27 mouse cellular contexts compared by ENCODE assay signal in genomic region chr6:131270312-131270711, GRCm38 (mm10). TPM values are rescaled to one million over a fixed set of nuclear protein-coding genes. Genes with fewer than 3 reads are reported as not detected.
A peak's percentile ranks its signal among the peaks of the same experiment; 100 is the strongest.
DNase-seq lines count a peak whose midpoint lies in the region.
"Had no signal": no experiment of that assay in that cellular context is flagged by ENCODE, and none has a peak within 500 bp of the region (broad histone marks: within the 10 kb centered on the region; RNA-seq: fewer than 3 reads in every experiment).

No protein-coding gene starts in this region.

- no peaks in the 10 kb centered on the region for H3K4me1 ChIP-seq in brown adipose tissue, adult 24 weeks (ENCODE audit: control insufficient read depth, insufficient read depth, insufficient read length, low read length)
- H3K4me1 ChIP-seq: embryonic facial prominence, embryonic 13.5 days; embryonic facial prominence, embryonic 15.5 days; forebrain, embryonic 10.5 days; forebrain, embryonic 12.5 days had no signal

- H3K4me3 ChIP-seq in brown adipose tissue, adult 24 weeks (ENCODE audit: insufficient read depth, low read depth, low read length), result no peak overlapping the region
- no peak overlapping the region for H3K4me3 ChIP-seq in macrophage (ENCODE audit: inconsistent target)
- H3K4me3 ChIP-seq: embryonic facial prominence, embryonic 13.5 days; embryonic facial prominence, embryonic 15.5 days; erythroblast, embryonic 14.5 days; forebrain, embryonic 10.5 days; forebrain, embryonic 12.5 days had no signal

- peak overlapping the region; percentile 78 for H3K27ac ChIP-seq in brown adipose tissue, adult 24 weeks (replicated peaks; ENCODE audit: low read depth, low read length)
- peak overlapping the region; percentile 41 for H3K27ac ChIP-seq in macrophage
- H3K27ac ChIP-seq: embryonic facial prominence, embryonic 13.5 days; embryonic facial prominence, embryonic 15.5 days; forebrain, embryonic 10.5 days; forebrain, embryonic 12.5 days had no signal

- WGBS in macrophage (ENCODE audit: missing documents), result 13% methylated on average over 1 of the region's 1 CpGs

- DNase-seq in adrenal gland, postnatal 14 days, result peak; percentile 5
- no peak for DNase-seq in adrenal gland, postnatal 25 days
- peak; percentile 54 for DNase-seq in 416B (ENCODE audit: low read depth)
- DNase-seq in spleen, postnatal 10 days (ENCODE audit: low spot score in 2 of 2), result no peak
- DNase-seq in spleen, adult 18-20 months, result no peak
- DNase-seq: adrenal gland, adult 8-10 months; adrenal gland, postnatal 36 days; cerebellum, adult 11 months; cerebellum, adult 18-20 months; cerebellum, adult 8-10 months; cerebellum, adult 9-11 months; cerebellum, postnatal 14 days; cerebellum, postnatal 36 days; embryo, embryonic 11 days had no signal

- H3K79me2 ChIP-seq in macrophage (ENCODE audit: inconsistent target), result no peaks in the 10 kb centered on the region

- no peaks in the 10 kb centered on the region for H3K36me3 ChIP-seq in macrophage (ENCODE audit: inconsistent target)
- H3K36me3 ChIP-seq: embryonic facial prominence, embryonic 13.5 days; embryonic facial prominence, embryonic 15.5 days; forebrain, embryonic 10.5 days; forebrain, embryonic 12.5 days had no signal

RNA-seq across cellular contexts. Expression of gene Magohb, which starts 22.7 kb away (rescaled TPM):
- total RNA-seq in adrenal gland, postnatal 14 days (2021), result 15.3 and 15.5 TPM in 2 replicates
- 11.0 and 12.3 TPM in 2 replicates for total RNA-seq in adrenal gland, postnatal 25 days (2021)
- 15.9 and 18.5 TPM in 2 replicates for polyA plus RNA-seq in brown adipose tissue, adult 24 weeks (2012; ENCODE audit: insufficient read depth, insufficient read length, missing spikeins)
- 10 to 100 TPM in 16 of 26 experiments, 1 to 10 TPM in 9, not detected in 1; 1.9 to 31.3 (median 15.5) TPM for total RNA-seq in macrophage (2018; cell fraction: chromatin; rRNA removed)
- total RNA-seq in macrophage (2018; cell fraction: cytosol; rRNA removed), result 10 to 100 TPM in 17 of 26 experiments, 1 to 10 TPM in 9; 7.6 to 22.8 (median 12.5) TPM
- total RNA-seq in macrophage (2018; cell fraction: nucleus; rRNA removed), result 10 to 100 TPM in 17 of 26 experiments, 1 to 10 TPM in 9; 2.5 to 24.7 (median 12.1) TPM
- polyA plus RNA-seq in macrophage (2018), result 8.6 to 19.9 TPM (median 11.8 TPM) in 3 replicates

RNA-seq across cellular contexts. Expression of gene Klra2, which starts 23.1 kb away (rescaled TPM):
- total RNA-seq in adrenal gland, postnatal 14 days (2021), result 0.86 and 0.93 TPM in 2 replicates
- total RNA-seq in adrenal gland, postnatal 25 days (2021), result 1.4 and 1.6 TPM in 2 replicates
- polyA plus RNA-seq in brown adipose tissue, adult 24 weeks (2012; ENCODE audit: insufficient read depth, insufficient read length, missing spikeins), result not detected in 2 replicates
- 10 to 100 TPM in 6 of 26 experiments, 1 to 10 TPM in 15, under 1 TPM in 5; 0.65 to 28.9 (median 5.3) TPM for total RNA-seq in macrophage (2018; cell fraction: chromatin; rRNA removed)
- 10 to 100 TPM in 5 of 26 experiments, 1 to 10 TPM in 11, under 1 TPM in 10; 0.47 to 13.3 (median 3.8) TPM for total RNA-seq in macrophage (2018; cell fraction: cytosol; rRNA removed)
- 10 to 100 TPM in 13 of 26 experiments, 1 to 10 TPM in 10, under 1 TPM in 3; 0.51 to 43.7 (median 9.2) TPM for total RNA-seq in macrophage (2018; cell fraction: nucleus; rRNA removed)
- 0.55 to 3.9 TPM (median 0.69 TPM) in 3 replicates for polyA plus RNA-seq in macrophage (2018)
- total RNA-seq: ES-E14, MEL had no signal
- polyA plus RNA-seq: activated CD4-positive, CD25-positive, alpha-beta regulatory T cell, adult 4 months; embryonic facial prominence, embryonic 11.5 days; embryonic facial prominence, embryonic 13.5 days; embryonic facial prominence, embryonic 15.5 days; erythroblast, embryonic 14.5 days; forebrain, embryonic 10.5 days; forebrain, embryonic 12.5 days; forebrain, embryonic 14.5 days; forebrain, embryonic 16.5 days had no signal

Comparison
In these comparisons a context has a peak if more than half of its experiments do, and no peak if none do; other contexts are left out.
1. DNase-seq: peak in adrenal gland, postnatal 14 days (single experiment) and 416B (single experiment); none in adrenal gland, postnatal 25 days (single experiment), spleen, postnatal 10 days (0 of 2) and spleen, adult 18-20 months (0 of 2).